Mouse (Mus musculus): Measurements from ENCODE around the gene Olfr314.
"Not testable (repeated sequence)": the region's sequence is repeated elsewhere in the genome, so short reads cannot be mapped to it uniquely, and the experiment has no call there.

Olfr314 gene

DNA sequence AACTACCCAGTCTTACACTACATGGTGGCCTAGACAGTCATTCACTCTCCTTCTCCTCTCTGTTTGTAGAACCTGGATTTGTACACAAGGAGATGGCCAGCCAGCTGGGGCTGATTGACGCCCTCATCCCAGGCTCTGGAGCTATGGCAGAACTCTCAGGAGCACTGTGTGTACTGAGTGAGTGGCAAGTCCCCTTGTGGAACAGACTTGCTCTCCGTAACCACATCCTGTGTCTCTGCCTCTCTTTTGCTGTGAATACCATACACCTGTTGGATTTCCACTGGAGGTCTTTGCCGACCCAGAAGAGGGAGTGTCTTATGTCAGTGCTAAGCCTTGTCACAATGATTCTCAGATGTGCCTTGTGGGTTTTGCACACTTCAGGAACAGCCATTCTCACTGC lies 49.8 kb downstream of the Olfr314 start:
- not testable (repeated sequence) for DNase-seq (ENCODE audit: low read depth)
